Mouse (Mus musculus) ovary, postnatal 10 days (tissue): ENCODE data around the gene Cd160.

Experiments
- DNase-seq: peaks from one replicate; pipeline ENCODE4 v3.0.0; 2022; ENCODE audit warnings: low spot score

Gene Cd160

DNA sequence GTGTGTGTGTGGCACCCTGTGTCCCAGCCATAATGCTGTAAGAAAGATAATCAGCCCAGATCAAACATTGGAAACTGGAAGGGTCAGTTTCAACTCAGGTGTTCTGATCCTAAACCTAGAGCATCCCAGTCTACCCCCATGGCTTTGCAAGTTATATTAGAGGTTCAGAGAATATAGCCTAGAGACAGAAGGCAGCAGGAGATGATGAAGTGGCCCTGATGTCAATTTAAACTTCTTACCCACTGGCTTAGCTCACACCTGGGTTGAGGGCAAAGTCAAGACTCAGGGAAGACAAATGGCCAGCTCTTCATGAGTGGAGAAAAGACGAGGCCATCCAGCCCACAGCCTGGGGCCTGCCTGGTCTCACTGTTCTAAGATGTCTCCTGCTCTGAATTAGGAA is at the start of gene Cd160, which contains the start of gene Pdzk1:
Gene Cd160, minus strand, starts transcription at position 368 of the 400 bp plus-strand sequence.
Gene Pdzk1, plus strand, starts transcription at position 301 of the 400 bp plus-strand sequence.
- DNase-seq = no peak

DNA sequence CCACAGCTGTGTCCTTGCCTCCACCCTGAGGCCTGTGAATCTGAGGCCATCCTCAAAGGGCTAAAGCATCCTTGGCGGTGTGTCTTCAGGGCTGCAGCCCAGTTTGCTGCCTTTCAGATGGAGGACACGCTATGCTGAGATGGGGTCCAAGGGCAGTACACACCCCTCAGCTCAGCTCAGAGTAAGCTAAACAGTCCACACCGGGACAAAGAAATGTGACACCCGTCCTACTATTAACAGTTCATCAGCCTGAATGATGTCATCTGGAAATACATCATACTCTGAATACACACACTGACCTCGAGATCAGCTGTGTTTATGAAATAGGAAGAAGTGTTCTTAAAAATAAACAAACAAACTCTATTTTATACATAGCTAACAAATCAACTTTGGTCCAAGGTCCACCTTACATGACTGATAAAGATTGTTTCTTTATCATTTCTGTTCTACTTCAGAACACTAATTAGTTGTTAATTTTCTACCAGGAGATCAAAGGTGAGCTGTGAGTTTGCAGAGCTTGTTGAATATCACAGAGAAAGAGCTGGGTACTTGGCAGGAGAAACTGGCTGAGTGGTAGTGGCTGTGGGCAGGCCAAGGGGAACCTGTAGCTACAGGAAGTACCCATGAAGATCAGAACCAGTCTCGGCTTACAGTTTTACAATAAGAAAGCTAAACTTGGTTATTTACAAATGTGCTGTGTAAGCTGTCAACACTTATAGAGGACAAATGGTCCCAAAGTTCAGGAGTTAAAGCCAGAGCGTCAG is 45.8 kb upstream of the Cd160 start:
- no peak for DNase-seq

DNA sequence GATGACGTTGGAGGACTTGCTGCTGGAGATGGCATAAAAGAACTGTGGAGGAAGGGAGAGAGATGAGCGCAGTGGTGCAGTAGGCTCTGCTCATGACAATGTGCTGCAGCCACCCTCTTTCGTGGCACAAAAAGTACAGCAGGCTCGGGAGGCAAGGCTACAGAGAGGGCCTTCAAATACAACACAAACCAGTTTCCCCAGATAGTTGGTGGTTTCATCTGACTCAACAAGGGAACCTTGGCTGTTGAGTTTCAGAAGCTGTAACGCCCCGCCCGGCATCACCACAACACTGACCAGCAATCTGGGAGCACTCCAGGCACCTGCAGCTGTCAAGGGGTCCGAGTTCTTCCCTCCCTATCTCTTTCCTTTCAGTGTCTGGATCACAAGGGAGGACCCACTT is 43.4 kb upstream of the Cd160 start:
- DNase-seq = no peak

DNA sequence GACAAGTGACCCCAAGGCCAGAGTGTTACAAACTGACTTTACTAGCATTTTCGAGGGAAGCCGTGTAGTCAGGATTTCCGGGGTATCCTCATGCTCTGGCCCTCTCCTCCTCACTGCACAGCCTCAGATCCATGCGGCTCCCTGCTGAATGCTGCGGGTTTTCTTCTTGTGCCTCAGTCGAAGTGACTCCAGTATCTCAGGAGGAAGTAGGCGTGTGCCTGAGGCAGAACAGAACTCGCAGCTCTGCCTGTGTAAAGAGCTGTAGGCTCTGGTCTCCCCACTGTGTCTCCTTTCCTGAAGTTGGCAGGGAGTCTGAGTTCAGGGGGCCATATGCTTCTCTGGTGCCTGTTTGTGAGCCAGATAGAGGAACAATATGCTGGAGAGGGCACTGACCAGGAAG is 41.9 kb upstream of the Cd160 start:
- no peak for DNase-seq

DNA sequence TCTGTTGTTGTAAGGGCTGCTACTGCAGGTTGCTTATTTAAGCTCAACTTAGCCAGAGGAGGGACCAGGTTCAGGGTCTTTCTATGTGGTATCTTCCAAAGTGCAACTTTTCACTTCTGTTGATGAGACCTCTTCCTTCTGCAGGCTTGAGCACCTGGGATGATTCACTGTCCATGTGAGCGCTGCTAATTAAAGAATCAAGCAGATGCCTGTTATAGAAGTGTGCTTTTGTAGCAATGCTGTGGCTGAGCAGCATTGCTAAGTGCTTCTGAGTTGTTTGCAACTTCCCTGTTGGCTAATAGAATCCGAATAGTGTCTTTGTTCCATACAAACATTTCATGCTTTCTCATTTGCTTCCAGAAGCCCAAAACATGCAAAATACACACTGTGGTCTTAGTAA is 41.1 kb upstream of the Cd160 start:
- no peak for DNase-seq

DNA sequence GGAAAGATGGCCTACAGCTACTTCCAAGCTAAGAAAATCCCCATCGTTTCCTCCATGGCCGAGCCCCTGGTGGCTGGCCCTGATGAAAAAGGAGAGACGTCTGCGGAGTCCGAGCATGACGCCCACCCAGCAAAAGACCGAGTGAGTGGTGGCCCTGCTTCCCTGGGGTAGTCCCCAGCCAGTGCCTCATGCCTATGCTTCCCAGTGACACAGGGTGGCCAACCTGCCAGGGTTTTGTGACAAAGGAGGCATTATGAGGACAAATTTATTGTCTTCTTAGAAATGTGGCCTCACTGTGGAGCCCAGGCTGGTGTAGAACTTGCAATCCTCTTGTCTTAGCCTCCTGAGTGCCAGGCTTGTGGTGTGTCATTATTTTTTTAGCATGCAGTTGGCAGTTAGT is 39.9 kb upstream of the Cd160 start:
- no peak for DNase-seq

DNA sequence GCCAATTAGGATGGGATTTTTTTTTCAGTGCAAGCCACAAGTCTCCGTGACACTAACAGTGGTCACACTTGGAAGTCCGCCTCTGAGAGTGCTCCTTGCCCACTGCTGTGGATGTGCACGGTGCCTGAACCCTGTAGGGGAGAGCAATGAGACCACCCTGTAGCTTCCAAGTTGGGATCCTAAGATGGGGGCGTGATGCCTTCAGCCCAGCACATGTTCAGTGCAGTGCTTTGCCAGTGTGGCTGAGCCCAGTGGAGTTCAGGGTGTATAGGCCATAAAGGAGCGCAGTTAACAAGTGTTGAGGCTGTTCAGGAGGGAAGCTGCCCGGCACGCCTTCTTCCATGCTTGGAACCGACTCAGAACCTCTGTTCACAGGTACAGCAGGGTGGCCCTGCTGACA is 39.4 kb upstream of the Cd160 start:
- DNase-seq = no peak

DNA sequence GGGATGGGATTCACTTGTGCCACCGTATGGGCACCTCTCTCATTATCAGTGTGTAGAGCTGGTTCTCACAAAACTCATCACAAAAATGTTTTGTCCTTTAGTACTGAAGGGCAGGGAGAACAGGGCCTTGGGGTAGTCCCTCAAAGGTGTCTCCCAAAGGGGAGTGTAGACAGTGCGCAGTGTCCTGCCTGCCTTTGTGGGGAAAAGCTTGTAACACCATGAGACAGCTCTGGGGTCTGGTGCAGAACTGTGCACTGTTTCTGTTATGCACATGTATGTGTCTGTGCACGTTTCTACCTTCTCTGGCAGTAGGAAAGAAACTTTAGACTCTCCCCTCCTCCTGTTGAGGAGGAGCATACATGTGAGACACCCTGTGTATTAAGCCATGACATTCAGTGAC is 38.7 kb upstream of the Cd160 start:
- DNase-seq = no peak

DNA sequence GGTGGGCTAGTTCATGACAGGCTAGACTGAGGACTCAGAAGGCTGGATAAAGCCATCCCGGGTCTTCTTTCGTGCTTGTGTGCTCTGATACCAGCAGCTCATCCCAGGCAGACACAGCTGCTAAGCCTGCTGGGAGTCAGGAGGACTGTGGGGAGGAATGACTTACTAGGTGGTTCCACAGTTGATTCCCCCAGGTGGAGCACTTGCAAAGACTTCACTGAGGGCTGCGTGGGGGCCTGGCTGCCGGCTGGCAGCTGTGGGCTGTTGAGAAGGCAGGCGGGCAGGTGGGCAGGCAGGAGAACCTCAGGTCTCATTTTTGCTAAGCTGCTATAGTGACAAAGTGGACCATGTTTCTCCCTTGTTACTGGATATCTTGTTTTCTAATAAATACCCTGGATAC is 31.3 kb upstream of the Cd160 start:
- no peak for DNase-seq

DNA sequence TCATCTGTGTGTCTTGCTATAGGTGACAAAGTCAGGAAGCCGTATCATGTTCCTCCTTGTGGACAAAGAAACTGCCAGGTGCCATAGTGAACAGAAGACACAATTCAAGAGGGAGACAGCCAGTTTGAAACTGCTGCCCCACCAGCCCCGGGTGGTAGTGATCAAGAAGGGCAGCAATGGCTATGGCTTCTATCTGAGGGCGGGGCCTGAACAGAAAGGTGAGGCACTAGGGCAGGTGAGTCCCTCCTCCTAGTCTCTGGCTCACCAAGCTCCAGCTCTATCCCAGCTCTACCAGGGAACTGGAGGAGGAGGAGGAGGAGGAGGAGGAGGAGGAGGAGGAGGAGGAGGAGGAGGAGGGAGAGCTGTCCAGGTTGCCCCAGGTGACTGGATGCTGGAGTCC is 26.7 kb upstream of the Cd160 start:
- no peak for DNase-seq

DNA sequence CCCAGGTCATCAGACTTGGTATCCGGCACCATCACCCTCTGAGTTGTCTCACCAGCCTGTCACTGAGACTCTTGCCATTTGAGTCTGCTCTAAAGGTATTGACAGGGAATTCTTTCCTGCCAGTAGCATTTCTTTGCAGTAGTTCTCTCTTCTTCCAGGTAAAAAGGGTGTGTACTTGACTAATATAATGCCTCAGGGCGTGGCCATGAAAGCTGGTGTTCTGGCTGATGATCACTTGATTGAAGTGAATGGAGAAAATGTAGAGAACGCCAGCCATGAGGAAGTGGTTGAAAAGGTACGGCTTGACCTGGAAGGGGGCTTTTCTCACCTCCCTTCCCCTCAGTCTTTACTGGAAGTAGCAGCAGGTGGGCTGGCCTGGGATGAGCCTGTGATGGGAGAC is 25.2 kb upstream of the Cd160 start:
- DNase-seq = no peak

DNA sequence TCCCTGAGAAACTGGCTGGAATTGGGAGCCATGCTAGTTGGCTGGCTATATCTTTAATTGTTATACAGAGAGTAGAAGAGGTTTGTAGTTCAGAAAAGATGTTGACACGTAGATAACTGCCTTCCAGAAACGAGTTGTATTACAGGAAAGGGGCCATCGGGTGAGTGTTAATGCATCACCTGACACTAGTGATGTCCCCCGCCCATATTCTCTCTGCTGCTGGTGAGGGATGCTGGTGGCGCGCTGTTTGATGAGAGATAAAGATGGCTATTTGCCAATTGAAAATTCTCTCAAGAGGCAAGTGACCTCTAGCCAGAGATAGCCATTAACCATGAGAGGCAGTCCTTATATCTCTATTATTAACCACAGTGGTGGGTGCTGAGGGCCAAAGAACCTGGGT is 23.4 kb upstream of the Cd160 start:
- no peak for DNase-seq

DNA sequence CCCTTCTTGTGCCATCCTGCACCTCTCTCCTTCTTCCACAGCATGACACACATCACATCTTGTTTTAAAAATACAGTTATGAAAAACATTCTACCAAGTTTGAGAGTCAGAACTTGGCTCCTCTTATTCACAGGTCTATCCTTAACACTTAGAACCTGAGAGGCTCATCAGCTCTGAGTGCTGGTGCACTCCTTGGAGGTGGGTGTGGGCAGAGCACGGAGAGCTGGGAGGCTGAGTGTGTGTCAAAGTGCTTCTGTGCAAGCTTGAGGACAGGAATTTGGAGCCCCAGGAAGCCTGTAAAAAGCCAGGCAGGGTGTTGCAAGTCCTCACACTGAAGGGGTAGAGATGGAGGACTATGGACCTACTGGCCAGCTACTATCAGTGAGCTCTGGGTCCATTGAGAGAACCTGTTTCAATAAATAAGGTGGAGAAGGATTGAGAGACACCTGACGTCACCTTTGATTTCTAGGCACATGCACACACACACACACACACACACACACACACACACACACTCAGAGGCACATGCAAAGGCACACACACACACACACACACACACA is 20.1 kb upstream of the Cd160 start:
- DNase-seq = no peak

DNA sequence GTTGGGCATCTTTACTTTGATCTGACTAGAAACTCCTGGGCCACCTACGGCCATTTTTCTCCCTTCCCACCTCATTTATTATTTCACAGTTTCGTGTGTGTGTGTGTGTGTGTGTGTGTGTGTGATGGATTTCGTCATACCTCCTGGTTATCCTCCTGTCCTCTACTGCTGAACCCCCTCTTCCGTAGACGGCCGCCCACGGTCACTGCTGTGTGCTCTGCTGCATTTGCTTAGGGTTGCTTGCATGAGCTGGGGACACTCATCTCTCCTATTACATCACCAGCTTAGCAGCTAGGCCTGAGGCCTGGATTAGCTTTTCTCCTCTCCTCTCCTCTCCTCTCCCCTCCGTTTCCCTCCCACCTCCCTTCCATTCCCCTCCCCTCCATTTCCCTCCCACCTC is 19.3 kb upstream of the Cd160 start:
- no peak for DNase-seq

DNA sequence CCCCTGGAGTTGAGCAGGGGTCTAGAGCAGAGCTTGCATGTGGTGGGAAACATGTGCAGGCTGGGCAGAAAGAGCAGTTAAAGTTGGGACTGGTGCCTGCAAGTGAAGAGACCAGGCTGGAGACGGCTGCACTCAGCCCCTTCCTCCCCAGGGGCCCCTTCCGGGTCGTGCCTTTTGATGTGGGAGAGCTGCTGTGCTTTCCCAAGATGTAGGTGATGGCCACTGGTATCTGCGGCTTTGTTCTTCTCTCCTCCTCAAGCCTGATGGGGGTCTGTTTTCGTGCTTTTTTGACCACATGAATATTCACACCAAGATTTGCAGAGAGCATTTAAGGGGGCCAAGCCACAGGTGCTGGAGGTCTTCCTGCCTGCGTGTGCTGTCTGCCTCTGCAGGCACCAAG is 18.5 kb upstream of the Cd160 start:
- DNase-seq = no peak

DNA sequence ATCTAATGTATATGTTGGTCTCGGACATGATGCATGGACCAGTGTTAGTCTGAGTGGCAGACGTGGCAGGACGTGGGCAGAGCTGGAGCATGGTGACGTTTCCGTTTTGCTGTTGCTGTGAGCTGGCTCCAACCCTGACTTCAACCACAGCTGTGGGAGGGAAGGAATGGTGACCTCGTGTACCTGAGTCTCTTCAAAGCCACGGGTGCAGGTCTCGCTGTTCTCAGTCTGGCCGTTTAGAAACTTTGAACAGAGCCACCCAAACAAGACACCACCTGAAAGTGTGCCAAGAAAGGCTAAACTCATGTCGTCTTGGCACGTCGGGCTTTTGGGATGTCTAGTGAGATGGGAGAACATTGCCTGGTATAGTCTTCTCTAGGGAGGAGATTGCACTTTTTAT is 17.8 kb upstream of the Cd160 start:
- DNase-seq = no peak

DNA sequence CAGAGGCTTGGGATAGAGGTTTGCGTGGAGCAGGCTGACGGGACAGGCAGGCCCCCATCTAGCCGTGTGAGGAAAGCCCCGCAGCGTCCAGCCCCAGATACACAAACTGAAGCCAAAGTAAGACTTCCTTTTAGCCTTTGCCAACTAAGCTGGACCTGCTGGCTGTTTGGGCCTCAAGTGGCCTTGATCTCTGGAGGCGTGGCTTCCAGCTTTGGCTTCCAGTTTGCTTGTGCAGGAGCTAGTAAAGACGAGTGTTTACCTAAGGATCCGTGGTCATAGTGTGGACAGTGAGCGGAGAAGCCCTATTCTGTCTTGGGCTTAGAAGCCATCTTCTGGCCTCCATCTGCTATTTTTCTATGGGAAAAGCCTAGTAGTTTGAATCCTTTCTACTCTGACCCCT is 16.7 kb upstream of the Cd160 start:
- DNase-seq = no peak

DNA sequence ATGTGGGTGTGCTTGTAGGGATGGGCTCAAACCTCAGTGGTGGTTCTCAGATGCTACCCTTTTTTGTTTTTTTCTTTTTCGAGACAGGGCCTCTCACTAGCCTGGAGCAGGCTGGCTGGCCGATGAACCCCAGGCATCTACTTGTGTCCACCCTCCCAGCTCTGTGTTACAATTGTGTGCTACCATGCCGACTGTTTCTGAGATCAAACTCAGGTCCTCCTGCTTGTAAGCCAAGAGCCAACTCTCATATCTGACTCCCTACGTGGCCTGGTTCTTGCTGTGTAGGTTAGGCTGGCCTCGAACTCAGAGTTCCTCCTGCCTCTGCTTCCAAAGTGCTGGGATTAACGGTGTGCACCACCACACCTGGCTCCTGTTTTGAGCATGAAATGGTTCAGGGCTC is 16.0 kb upstream of the Cd160 start:
- DNase-seq = no peak

DNA sequence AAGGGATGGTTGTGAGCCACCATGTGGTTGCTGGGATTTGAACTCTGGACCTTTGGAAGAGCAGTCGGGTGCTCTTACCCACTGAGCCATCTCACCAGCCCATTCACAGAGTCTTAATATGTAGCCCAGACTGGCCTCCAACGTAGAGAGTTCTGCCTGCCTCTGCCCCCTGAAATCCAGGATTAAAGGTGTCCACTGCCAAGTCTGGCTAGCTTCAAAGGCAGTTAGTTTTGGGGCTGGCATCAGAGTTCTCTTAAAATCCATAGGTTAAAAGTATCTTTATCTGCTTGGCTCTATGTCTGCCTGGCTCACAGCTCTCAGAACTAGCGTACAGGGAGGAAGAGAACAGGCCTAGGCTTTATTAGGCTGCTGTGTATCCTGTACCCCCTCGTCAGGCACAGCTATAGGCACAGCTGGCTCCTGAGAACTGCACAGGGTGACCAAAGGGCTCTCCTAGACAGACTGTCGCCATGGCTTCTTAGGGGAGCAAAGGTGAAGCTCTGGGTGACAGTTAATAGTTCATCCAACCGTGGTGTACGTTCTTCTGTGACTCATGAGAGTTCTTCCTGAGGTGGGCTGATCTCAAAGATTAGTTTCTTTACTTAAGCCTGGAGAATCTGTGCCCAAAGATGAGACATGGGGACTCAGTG is 10.0 kb upstream of the Cd160 start:
- no peak for DNase-seq

DNA sequence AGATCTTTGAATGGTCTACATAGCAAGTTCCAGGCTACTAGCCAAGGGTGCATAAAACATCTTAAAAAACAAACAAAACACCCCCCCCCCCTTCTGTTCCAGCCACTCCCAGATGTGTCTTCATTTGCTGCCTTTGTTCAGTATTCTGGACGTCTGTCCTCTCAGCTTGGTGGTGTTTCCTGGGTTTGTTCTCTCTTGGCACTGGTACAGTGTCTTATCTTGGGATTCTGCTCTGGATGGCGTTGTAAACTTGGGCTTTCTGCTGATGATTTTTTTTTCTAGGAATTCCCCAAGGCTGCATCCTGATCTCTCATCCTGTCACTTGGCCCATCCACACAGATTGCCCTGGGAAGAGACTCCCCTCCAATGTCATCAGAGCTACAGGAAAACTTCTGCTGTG is 7.3 kb upstream of the Cd160 start:
- no peak for DNase-seq

DNA sequence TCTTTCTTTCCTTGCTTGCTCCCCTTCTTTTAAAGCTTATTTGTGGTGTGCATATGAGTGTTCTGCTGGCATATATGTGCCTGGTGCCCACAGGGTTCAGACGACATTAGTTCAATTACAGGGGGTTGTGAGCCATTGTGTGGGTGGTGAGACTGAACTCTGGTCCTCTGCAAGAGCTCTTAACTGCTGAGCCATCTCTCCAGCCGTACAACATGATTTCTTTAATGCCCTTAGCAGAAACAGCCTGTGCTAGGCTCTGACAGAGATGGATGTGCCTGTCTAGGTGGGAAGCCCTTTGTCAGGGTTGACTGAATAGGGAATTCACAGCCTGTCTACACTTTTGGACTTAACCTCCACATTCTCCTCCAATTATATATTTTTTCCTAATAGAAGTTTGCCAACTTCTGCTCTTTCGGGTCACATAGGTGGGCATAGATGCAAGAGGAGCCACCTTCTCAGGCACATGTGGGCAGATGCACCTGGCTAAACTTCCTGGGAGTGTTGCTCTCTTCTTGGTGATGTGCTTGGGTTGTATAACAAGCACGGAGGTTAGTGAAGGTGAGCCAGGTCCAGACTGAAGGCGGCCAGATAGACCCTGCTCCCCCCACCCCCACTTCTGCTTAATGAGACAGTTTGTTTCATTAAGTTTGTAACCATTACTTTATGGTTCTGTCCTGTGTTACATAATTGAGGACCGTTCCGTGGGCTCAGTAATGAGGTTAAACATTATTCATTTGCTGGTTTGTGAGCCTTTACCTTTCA is 5.6 kb upstream of the Cd160 start:
- no peak for DNase-seq

DNA sequence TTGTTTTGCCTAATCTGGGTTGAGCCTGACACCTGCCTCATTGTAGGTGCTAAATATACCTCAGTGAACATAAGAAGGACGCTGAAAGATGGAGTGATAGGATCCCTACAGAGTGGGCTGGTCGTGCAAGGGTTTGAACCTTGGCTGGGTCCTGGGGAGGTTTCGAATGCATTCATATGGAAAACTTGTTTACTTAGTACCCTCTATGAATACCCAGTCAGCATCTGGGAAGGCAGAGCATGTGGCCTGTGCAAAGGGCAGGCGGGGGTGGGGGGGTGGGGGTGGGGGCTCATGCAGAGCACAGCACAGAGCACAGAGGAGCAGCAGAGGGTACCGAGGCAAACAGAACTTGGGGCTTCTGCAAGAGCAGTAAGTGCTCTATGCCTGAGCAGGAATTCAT is 3.8 kb upstream of the Cd160 start:
- no peak for DNase-seq

DNA sequence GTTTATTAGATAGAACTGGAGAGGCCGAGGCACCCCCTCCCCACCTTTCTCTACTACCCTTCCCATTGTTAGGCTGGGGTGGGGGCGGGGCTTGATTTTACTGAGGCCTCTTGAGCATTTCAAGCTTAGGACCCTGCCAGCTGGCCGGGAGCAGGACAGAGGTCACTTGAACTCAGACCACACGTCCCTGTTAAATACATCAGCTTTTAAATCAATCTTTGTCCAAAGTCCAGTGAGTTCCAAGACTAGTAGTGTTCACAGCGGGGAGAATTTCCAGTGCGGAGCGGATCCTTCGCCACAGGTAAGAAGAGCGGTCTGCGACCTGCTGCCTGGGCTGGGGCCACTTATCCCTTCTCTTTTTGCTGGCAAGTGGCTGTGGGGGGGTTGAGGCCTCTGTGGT is 705 bp upstream of the Cd160 start:
- no peak for DNase-seq
